Mouse (Mus musculus) testis, adult 2 months (tissue): Measurements from ENCODE around the gene Olfr1148. TPM values are rescaled to one million over a fixed set of nuclear protein-coding genes. Genes with fewer than 3 reads are reported as not detected.

Source experiments
- H3K27ac ChIP-seq: fragments of 200-500 bp; 2 replicates; pipeline ENCODE4 v1.5.1; 2012; ENCODE audit warnings: low read depth, low read length; ENCODE audit not compliant: control insufficient read depth, insufficient read depth
- H3K27me3 ChIP-seq: fragments of 200-500 bp; 2 replicates; pipeline ENCODE4 v1.6.1; 2012; ENCODE audit warnings: mild to moderate bottlenecking, low read length, moderate library complexity; ENCODE audit not compliant: control insufficient read depth, insufficient read depth
- H3K36me3 ChIP-seq: fragments of 200-500 bp; 2 replicates; pipeline ENCODE4 v1.6.1; 2012; ENCODE audit warnings: mild to moderate bottlenecking, low read length; ENCODE audit not compliant: control insufficient read depth, insufficient read depth
- H3K4me1 ChIP-seq: fragments of 200-500 bp; 2 replicates; pipeline ENCODE4 v1.6.1; 2012; ENCODE audit warnings: low read length; ENCODE audit not compliant: control insufficient read depth, insufficient read depth
- H3K4me3 ChIP-seq: fragments of 200-500 bp; 2 replicates; pipeline ENCODE4 v1.5.1; 2012; ENCODE audit warnings: low read depth, mild to moderate bottlenecking, low read length, moderate library complexity, mixed read lengths; ENCODE audit not compliant: control insufficient read depth
- CTCF ChIP-seq: fragments of 200-500 bp; IDR thresholded peaks from 2 replicates; pipeline ENCODE4 v1.5.1; 2012; ENCODE audit warnings: low read depth, mild to moderate bottlenecking, inconsistent platforms, low read length, moderate library complexity; ENCODE audit not compliant: control insufficient read depth, insufficient read depth, insufficient replicate concordance
- POLR2A ChIP-seq: fragments of 200-500 bp; IDR thresholded peaks from 2 replicates; pipeline ENCODE4 v1.6.1; 2012; ENCODE audit warnings: low read depth, mild to moderate bottlenecking, inconsistent platforms, low read length, moderate library complexity; ENCODE audit not compliant: control insufficient read depth
- polyA plus RNA-seq: library from polyadenylated mRNA; depleted of rRNA; stranded (reverse); fragments of >200 nt; gene quantifications from 2 replicates; pipeline ENCODE4 v1.2.3, GENCODE M21; 2012; rRNA removed

Olfr1148 gene
- not detected in 2 replicates for polyA plus RNA-seq

GRCm38 (mm10) chr2:87830233-87830632, at the start of gene Olfr1148:
TSS of gene Olfr1148 (plus strand) at chr2:87830533.
- TF ChIP-seq CTCF: no peak
- TF ChIP-seq POLR2A: no peak
- H3K4me1 ChIP-seq: no peaks in the 10 kb centered on the region
- H3K4me3 ChIP-seq: no peak within 1 kb of the TSS
- no peaks in the 10 kb centered on the region for H3K36me3 ChIP-seq
- no peak within 1 kb of the TSS for H3K27ac ChIP-seq
- no peaks in the 10 kb centered on the region for H3K27me3 ChIP-seq

- H3K4me1 ChIP-seq: no peaks in the 10 kb centered on the region
- no peaks in the 10 kb centered on the region for H3K36me3 ChIP-seq
- no peak within 1 kb of the TSS for H3K4me3 ChIP-seq
- no peak for TF ChIP-seq CTCF
- no peak for TF ChIP-seq POLR2A
- no peak within 1 kb of the TSS for H3K27ac ChIP-seq
- H3K27me3 ChIP-seq: no peaks in the 10 kb centered on the region
These were observed 30.0 kb upstream of the Olfr1148 start, which contains the start of gene Olfr1143 for GRCm38 (mm10) chr2:87800292-87800691. TSS of gene Olfr1143 (plus strand) at chr2:87800592.

GRCm38 (mm10) chr2:87809522-87809921, 20.8 kb upstream of the Olfr1148 start, which contains the start of gene Olfr1145:
TSS of gene Olfr1145 (plus strand) at chr2:87809822.
- no peak for TF ChIP-seq CTCF
- no peak for TF ChIP-seq POLR2A
- Histone ChIP-seq H3K4me3 (no peak within 1 kb of the TSS), H3K27me3 (no peaks in the 10 kb centered on the region), H3K4me1 (no peaks in the 10 kb centered on the region), H3K27ac (no peak within 1 kb of the TSS), H3K36me3 (no peaks in the 10 kb centered on the region)

GRCm38 (mm10) chr2:87843693-87844092, 13.4 kb downstream of the Olfr1148 start, which contains the start of gene Olfr1150-ps1:
TSS of gene Olfr1150-ps1 (plus strand) at chr2:87843993.
- Histone ChIP-seq H3K4me3 (no peak within 1 kb of the TSS), H3K27me3 (no peaks in the 10 kb centered on the region), H3K4me1 (no peaks in the 10 kb centered on the region), H3K27ac (no peak within 1 kb of the TSS), H3K36me3 (no peaks in the 10 kb centered on the region)
- TF ChIP-seq POLR2A (no peak), CTCF (no peak)

- TF ChIP-seq CTCF (no peak), POLR2A (no peak)
- H3K27me3 ChIP-seq: no peaks in the 10 kb centered on the region
- H3K27ac ChIP-seq: no peak within 1 kb of the TSS
- no peak within 1 kb of the TSS for H3K4me3 ChIP-seq
- no peaks in the 10 kb centered on the region for H3K4me1 ChIP-seq
- no peaks in the 10 kb centered on the region for H3K36me3 ChIP-seq
These were observed 25.2 kb downstream of the Olfr1148 start, which contains the start of gene Olfr1151 for GRCm38 (mm10) chr2:87855562-87855961. TSS of gene Olfr1151 (plus strand) at chr2:87855862.

- no peaks in the 10 kb centered on the region for H3K4me1 ChIP-seq
- no peak within 1 kb of the TSS for H3K4me3 ChIP-seq
- H3K36me3 ChIP-seq: no peaks in the 10 kb centered on the region
- H3K27ac ChIP-seq: no peak within 1 kb of the TSS
- no peak for TF ChIP-seq POLR2A
- TF ChIP-seq CTCF: no peak
- H3K27me3 ChIP-seq: no peaks in the 10 kb centered on the region
These were observed 35.9 kb downstream of the Olfr1148 start, which contains the start of gene Olfr1152 for GRCm38 (mm10) chr2:87866192-87866591. TSS of gene Olfr1152 (plus strand) at chr2:87866492.

Other genes with a start within 250 kb of the Olfr1148 start
- not detected in 2 replicates for gene Olfr1130, start 224.3 kb upstream of the Olfr1148 start, polyA plus RNA-seq
- not detected in 2 replicates for gene Olfr1131, start 203.4 kb upstream of the Olfr1148 start, polyA plus RNA-seq
- not detected in 2 replicates for gene Olfr1132, start 193.0 kb upstream of the Olfr1148 start, polyA plus RNA-seq
- gene Olfr1133, start 183.2 kb upstream of the Olfr1148 start, polyA plus RNA-seq: not detected in 2 replicates
- gene Olfr1134, start 172.1 kb upstream of the Olfr1148 start, polyA plus RNA-seq: not detected in 2 replicates
- gene Olfr1135, start 156.9 kb upstream of the Olfr1148 start, polyA plus RNA-seq: not detected in 2 replicates
- not detected in 2 replicates for gene Olfr1136, start 136.6 kb upstream of the Olfr1148 start, polyA plus RNA-seq
- gene Olfr1137, start 117.4 kb upstream of the Olfr1148 start, polyA plus RNA-seq: not detected in 2 replicates
- gene Olfr1138, start 90.6 kb upstream of the Olfr1148 start, polyA plus RNA-seq: not detected in 2 replicates
- gene Olfr1140, start 86.8 kb upstream of the Olfr1148 start, polyA plus RNA-seq: not detected in 2 replicates
- not detected in 2 replicates for gene Olfr1141, start 76.5 kb upstream of the Olfr1148 start, polyA plus RNA-seq
- not detected in 2 replicates for gene Olfr152, start 51.0 kb upstream of the Olfr1148 start, polyA plus RNA-seq
- not detected in 2 replicates for gene Olfr1143, start 29.9 kb upstream of the Olfr1148 start, polyA plus RNA-seq
- not detected in 2 replicates for gene Olfr1145, start 20.7 kb upstream of the Olfr1148 start, polyA plus RNA-seq
- gene Olfr1150-ps1, start 13.5 kb downstream of the Olfr1148 start, polyA plus RNA-seq: not detected in 2 replicates
- not detected in 2 replicates for gene Olfr1151, start 25.3 kb downstream of the Olfr1148 start, polyA plus RNA-seq
- gene Olfr1152, start 36.0 kb downstream of the Olfr1148 start, polyA plus RNA-seq: not detected in 2 replicates
- not detected in 2 replicates for gene Olfr1153, start 64.4 kb downstream of the Olfr1148 start, polyA plus RNA-seq
- gene Olfr1154, start 74.6 kb downstream of the Olfr1148 start, polyA plus RNA-seq: not detected in 2 replicates
- gene Olfr1155, start 114.6 kb downstream of the Olfr1148 start, polyA plus RNA-seq: not detected in 2 replicates
- gene Olfr1156, start 122.6 kb downstream of the Olfr1148 start, polyA plus RNA-seq: not detected in 2 replicates
- not detected in 2 replicates for gene Olfr1157, start 137.8 kb downstream of the Olfr1148 start, polyA plus RNA-seq
- not detected in 2 replicates for gene Olfr74, start 144.1 kb downstream of the Olfr1148 start, polyA plus RNA-seq
- gene Olfr1158, start 159.6 kb downstream of the Olfr1148 start, polyA plus RNA-seq: not detected in 2 replicates
- gene Olfr1160, start 177.7 kb downstream of the Olfr1148 start, polyA plus RNA-seq: not detected in 2 replicates
- gene Olfr1161, start 192.2 kb downstream of the Olfr1148 start, polyA plus RNA-seq: not detected in 2 replicates
- not detected in 2 replicates for gene Olfr73, start 207.2 kb downstream of the Olfr1148 start, polyA plus RNA-seq
- gene Olfr1162, start 220.6 kb downstream of the Olfr1148 start, polyA plus RNA-seq: not detected in 2 replicates
- gene Olfr1163, start 241.3 kb downstream of the Olfr1148 start, polyA plus RNA-seq: not detected in 2 replicates